Mouse (Mus musculus) brain, embryonic 14.5 days (tissue): ENCODE data around the gene Galr2.

Experiments used
- CTCF ChIP-seq: fragments of 200-500 bp; IDR thresholded peaks from 2 replicates; pipeline ENCODE4 v1.5.1; 2012; ENCODE audit warnings: inconsistent platforms, mild to moderate bottlenecking, moderate library complexity, borderline replicate concordance; ENCODE audit not compliant: insufficient read depth, insufficient read length; ENCODE audit errors: extremely low read depth
- POLR2A ChIP-seq: fragments of 200-500 bp; IDR thresholded peaks from 2 replicates; pipeline ENCODE4 v1.6.1; 2012; ENCODE audit warnings: mild to moderate bottlenecking, inconsistent platforms, borderline replicate concordance; ENCODE audit not compliant: poor library complexity, insufficient read depth, insufficient read length, severe bottlenecking; ENCODE audit errors: extremely low read depth

- no peak for TF ChIP-seq CTCF
- no peak for TF ChIP-seq POLR2A
Observed at GRCm38 (mm10) chr11:116239797-116240196, 40.9 kb upstream of the Galr2 start.
